Mouse (Mus musculus) liver, embryonic 16.5 days (tissue): Measurements from ENCODE around the gene Cad. TPM values are rescaled to one million over a fixed set of nuclear protein-coding genes. Genes with fewer than 3 reads are reported as not detected.
"Not testable (repeated sequence)": the region's sequence is repeated elsewhere in the genome, so short reads cannot be mapped to it uniquely, and the experiment has no call there.

Experiments used
- ATAC-seq: fragments of 200-750 bp; cut with Nextera tagmentation; 2 replicates; pipeline ENCODE4 v1.8.0; 2017; ENCODE audit warnings: low read depth, mild to moderate bottlenecking, moderate number of reproducible peaks, moderate library complexity
- H3K27ac ChIP-seq: fragments of 300-500 bp; sonication (generic); 2 replicates; pipeline ENCODE4 v1.5.1; 2014; ENCODE audit warnings: mild to moderate bottlenecking, low read length
- H3K27me3 ChIP-seq: fragments of 300-500 bp; sonication (generic); 2 replicates; pipeline ENCODE4 v1.6.1; 2014; ENCODE audit warnings: low read depth, low read length, mixed read lengths; ENCODE audit not compliant: control insufficient read depth, insufficient read depth
- H3K36me3 ChIP-seq: fragments of 300-500 bp; sonication (generic); 2 replicates; pipeline ENCODE4 v1.6.1; 2014; ENCODE audit warnings: mild to moderate bottlenecking; ENCODE audit not compliant: control insufficient read depth, insufficient read depth
- H3K4me1 ChIP-seq: fragments of 300-500 bp; sonication (generic); 2 replicates; pipeline ENCODE4 v1.6.1; 2014; ENCODE audit warnings: low read depth, low read length, mixed read lengths; ENCODE audit not compliant: control insufficient read depth
- H3K4me2 ChIP-seq: fragments of 300-500 bp; sonication (generic); 2 replicates; pipeline ENCODE4 v1.6.1; 2014; ENCODE audit warnings: low read depth, low read length, mixed read lengths
- H3K4me3 ChIP-seq: fragments of 300-500 bp; sonication (generic); 2 replicates; pipeline ENCODE4 v1.5.1; 2014; ENCODE audit warnings: low read depth, mild to moderate bottlenecking, low read length
- H3K9ac ChIP-seq: fragments of 300-500 bp; sonication (generic); 2 replicates; pipeline ENCODE4 v1.6.1; 2014; ENCODE audit warnings: low read depth, low read length
- H3K9me3 ChIP-seq: fragments of 300-500 bp; sonication (generic); replicated peaks from 2 replicates; pipeline ENCODE4 v1.6.1; 2016; ENCODE audit warnings: low read length; ENCODE audit not compliant: control insufficient read depth
- WGBS: fragments of 180-500 bp; shearing (Covaris S2); extraction: QIAGEN DNeasy Blood & Tissue Kit; methylation state at CpG from one replicate; pipeline ENCODE4 v1.1.7; 2014; ENCODE audit not compliant: insufficient replicate concordance; 5-methylcytosine and 5-hydroxymethylcytosine counted together
- polyA plus RNA-seq: library from polyadenylated mRNA; unstranded; fragments of >200 nt; fragmentation: Nextera tagmentation; extraction: Ambion mirVana; gene quantifications from 2 replicates; pipeline ENCODE4 v1.2.1, GENCODE M21; 2015

Cad gene
- 13.0 and 14.2 TPM in 2 replicates for polyA plus RNA-seq

GRCm38 (mm10) chr5:31054261-31055215, at the start of gene Cad:
Gene Cad, plus strand, starts transcription at chr5:31054780.
- Histone ChIP-seq H3K9ac (peak within 1 kb of the TSS; percentile 60), H3K4me2 (peak within 1 kb of the TSS; percentile 84)

DNA sequence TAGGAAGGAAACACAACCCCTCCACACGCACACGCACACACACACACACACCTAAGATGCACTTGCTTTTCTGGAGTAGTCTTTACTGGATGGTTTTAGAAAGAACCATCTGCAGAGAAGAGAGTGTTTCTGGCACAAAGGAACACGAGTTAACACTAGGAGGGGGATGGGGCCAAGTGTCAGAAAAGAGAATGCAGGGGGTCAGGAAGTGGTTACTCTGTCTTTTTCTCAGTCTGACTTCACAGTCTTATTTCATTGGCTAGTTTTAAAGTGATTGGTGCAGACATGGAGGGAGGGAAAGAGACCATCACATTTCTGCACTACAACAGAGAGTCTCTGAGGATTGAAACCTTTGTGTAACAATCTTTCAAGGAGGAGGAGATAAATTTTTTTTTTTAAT, 41.8 kb upstream of the Cad start:
- no peaks in the 10 kb centered on the region for H3K36me3 ChIP-seq
- no peak for ATAC-seq
- no peaks in the 10 kb centered on the region for H3K9me3 ChIP-seq
- no peak overlapping the region for H3K9ac ChIP-seq
- no peaks in the 10 kb centered on the region; the same call in 1 of the 2 replicates for H3K4me1 ChIP-seq
- H3K27me3 ChIP-seq, result no peaks in the 10 kb centered on the region
- 38% methylated on average over 3 of the region's 3 CpGs for WGBS
- no peak overlapping the region for H3K4me3 ChIP-seq
- no peak overlapping the region for H3K27ac ChIP-seq
- no peak overlapping the region for H3K4me2 ChIP-seq

More at GRCm38 (mm10) chr5:31054261-31055215, at the start of gene Cad:
- Histone ChIP-seq H3K4me3 (peak within 1 kb of the TSS; percentile 60), H3K9me3 (no peaks in the 10 kb centered on the region), H3K27me3 (no peaks in the 10 kb centered on the region), H3K27ac (peak within 1 kb of the TSS; percentile 4), H3K36me3 (no peaks in the 10 kb centered on the region), H3K4me1 (peaks cover 18% of the 10 kb centered on the region)
- 1% methylated on average over 64 of the region's 64 CpGs for WGBS
- peak; percentile 99 for ATAC-seq

DNA sequence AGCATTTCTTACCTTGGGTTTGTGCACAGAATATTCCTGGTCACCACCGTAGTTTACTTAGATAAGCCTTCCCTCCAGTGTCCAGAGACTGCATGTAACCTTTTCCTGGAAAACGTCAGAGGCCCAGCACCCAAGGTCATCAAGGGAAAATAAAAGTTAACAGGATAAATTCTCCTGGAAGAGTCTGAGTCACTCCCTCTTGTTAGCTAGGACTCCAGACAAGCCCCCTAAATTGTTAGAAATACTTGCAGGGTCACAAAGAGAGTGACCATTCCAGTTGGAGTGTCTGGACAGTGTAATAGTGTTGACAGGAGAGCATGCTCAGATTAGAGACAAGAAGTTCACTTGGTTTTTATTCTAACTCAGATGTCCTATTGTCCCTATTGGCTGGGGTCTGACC, 38.7 kb upstream of the Cad start:
- H3K4me1 ChIP-seq, result no peaks in the 10 kb centered on the region; the same call in 1 of the 2 replicates
- no peak overlapping the region for H3K4me3 ChIP-seq
- no peaks in the 10 kb centered on the region for H3K27me3 ChIP-seq
- ATAC-seq, result no peak
- no peaks in the 10 kb centered on the region for H3K9me3 ChIP-seq
- no peaks in the 10 kb centered on the region for H3K36me3 ChIP-seq
- no peak overlapping the region for H3K9ac ChIP-seq
- H3K27ac ChIP-seq, result no peak overlapping the region
- 37% methylated on average over 2 of the region's 2 CpGs for WGBS
- no peak overlapping the region for H3K4me2 ChIP-seq

DNA sequence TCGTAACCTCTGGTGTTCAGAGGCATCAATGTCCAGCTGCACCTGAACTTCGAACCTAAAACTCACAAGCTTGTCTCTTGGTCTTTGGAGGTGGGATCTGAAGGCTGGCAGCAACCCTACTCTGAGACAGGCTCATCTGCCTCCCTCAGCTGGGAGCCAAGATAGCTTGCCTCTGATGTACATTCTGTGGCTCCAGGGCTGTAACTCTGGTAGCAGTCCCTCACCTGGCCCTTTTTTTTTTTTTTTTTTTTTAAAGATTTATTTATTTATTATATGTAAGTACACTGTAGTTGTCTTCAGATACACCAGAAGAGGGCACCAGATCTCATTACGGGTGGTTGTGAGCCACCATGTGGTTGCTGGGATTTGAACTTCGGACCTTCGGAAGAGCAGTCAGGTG, 32.8 kb upstream of the Cad start:
- not testable (repeated sequence) for H3K9ac ChIP-seq, H3K27me3 ChIP-seq, H3K27ac ChIP-seq, H3K4me3 ChIP-seq, H3K36me3 ChIP-seq, ATAC-seq, H3K9me3 ChIP-seq, H3K4me1 ChIP-seq, H3K4me2 ChIP-seq
- 68% methylated on average over 4 of the region's 5 CpGs for WGBS

- Histone ChIP-seq H3K9me3 (no peaks in the 10 kb centered on the region), H3K4me1 (no peaks in the 10 kb centered on the region), H3K27me3 (no peaks in the 10 kb centered on the region), H3K9ac (no peak overlapping the region), H3K4me2 (no peak overlapping the region), H3K4me3 (no peak overlapping the region), H3K36me3 (no peaks in the 10 kb centered on the region), H3K27ac (no peak overlapping the region)
- no peak for ATAC-seq
- WGBS, result 62% methylated on average over 1 of the region's 1 CpGs
Observed at GRCm38 (mm10) chr5:31022690-31023089, 31.9 kb upstream of the Cad start.

GRCm38 (mm10) chr5:31023254-31023653, 31.3 kb upstream of the Cad start:
- Histone ChIP-seq H3K27ac (no peak overlapping the region), H3K4me1 (no peaks in the 10 kb centered on the region), H3K36me3 (no peaks in the 10 kb centered on the region), H3K4me2 (no peak overlapping the region), H3K27me3 (no peaks in the 10 kb centered on the region), H3K4me3 (no peak overlapping the region), H3K9ac (no peak overlapping the region), H3K9me3 (no peaks in the 10 kb centered on the region)
- no peak for ATAC-seq
- WGBS, result 21% methylated on average over 4 of the region's 4 CpGs

DNA sequence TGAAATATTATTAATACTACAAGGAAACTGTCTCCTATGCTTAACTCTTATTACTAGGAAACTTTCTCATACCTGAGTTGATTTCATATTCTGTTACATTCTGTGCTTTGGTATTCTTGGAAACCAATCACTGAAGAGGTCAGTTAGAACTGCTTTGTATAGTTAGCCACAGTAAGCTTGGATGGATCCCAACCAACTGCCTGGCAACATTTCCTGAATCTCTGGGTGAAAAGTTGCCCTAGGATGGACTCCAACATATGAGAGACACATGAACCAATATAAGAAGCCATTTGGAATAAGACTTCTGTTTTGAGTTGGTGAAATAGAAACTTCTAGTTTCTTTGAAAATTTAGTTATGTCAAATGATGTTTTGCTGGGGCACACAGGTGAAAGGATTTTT, 29.9 kb upstream of the Cad start:
- Histone ChIP-seq H3K4me2 (no peak overlapping the region), H3K9me3 (no peaks in the 10 kb centered on the region), H3K4me1 (no peaks in the 10 kb centered on the region), H3K4me3 (no peak overlapping the region), H3K27ac (no peak overlapping the region), H3K9ac (no peak overlapping the region), H3K36me3 (no peaks in the 10 kb centered on the region), H3K27me3 (no peaks in the 10 kb centered on the region)
- no peak for ATAC-seq

DNA sequence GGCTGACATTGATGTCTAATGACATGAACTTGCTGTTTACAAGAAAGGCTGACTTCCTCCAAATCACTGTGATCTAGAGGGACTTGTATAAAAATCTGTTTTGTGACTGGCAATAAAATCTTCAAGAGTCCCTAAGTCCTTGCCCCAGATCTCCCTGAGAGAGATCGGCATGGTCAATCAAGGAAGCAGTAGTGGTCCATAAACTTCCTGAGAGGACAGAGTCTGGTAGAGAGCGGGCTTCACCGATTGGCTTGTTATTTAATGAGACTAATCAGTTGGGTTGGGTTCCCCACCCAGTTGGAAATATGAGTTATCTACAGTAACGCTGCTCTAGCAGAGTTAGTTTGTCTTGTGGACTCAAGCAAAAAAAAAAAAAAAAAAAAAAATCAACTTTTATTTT, 23.7 kb upstream of the Cad start:
- Histone ChIP-seq H3K9ac (no peak overlapping the region), H3K9me3 (no peaks in the 10 kb centered on the region), H3K4me2 (no peak overlapping the region), H3K36me3 (no peaks in the 10 kb centered on the region), H3K27me3 (no peaks in the 10 kb centered on the region), H3K27ac (no peak overlapping the region), H3K4me3 (no peak overlapping the region), H3K4me1 (no peaks in the 10 kb centered on the region)
- WGBS, result 52% methylated on average over 4 of the region's 4 CpGs
- ATAC-seq, result no peak

GRCm38 (mm10) chr5:31031508-31031907, 23.1 kb upstream of the Cad start:
- Histone ChIP-seq H3K9me3 (no peaks in the 10 kb centered on the region), H3K4me1 (no peaks in the 10 kb centered on the region), H3K9ac (no peak overlapping the region), H3K36me3 (no peaks in the 10 kb centered on the region), H3K4me2 (no peak overlapping the region), H3K4me3 (no peak overlapping the region), H3K27ac (no peak overlapping the region), H3K27me3 (no peaks in the 10 kb centered on the region)
- ATAC-seq, result no peak
- WGBS, result 72% methylated on average over 8 of the region's 8 CpGs
